Mouse (Mus musculus): ENCODE measurements around the gene Shank1. TPM values are rescaled to one million over a fixed set of nuclear protein-coding genes. Genes with fewer than 3 reads are reported as not detected.

The Shank1 gene
- total and polyA plus RNA-seq, 2 experiments from 2014 or later, result 36.6 to 39.0 TPM

GRCm38 (mm10) chr7:44307261-44308020, 2.6 kb upstream of the Shank1 start:
- H3K27ac ChIP-seq, result no peak overlapping the region
- DNase-seq (ENCODE audit: low spot score), result no peak
- peak; percentile 58 for TF ChIP-seq CTCF (IDR thresholded peaks at IDR 0.05; ENCODE audit: low read depth)
- no peaks in the 10 kb centered on the region for H3K27me3 ChIP-seq (ENCODE audit: insufficient read depth, low read length)
- H3K4me1 ChIP-seq (ENCODE audit: insufficient read depth, low read length), result peaks cover 14% of the 10 kb centered on the region; the same call in 1 of the 2 replicates
- 57% methylated on average over 9 of the region's 9 CpGs for WGBS
- no peak overlapping the region for H3K4me3 ChIP-seq (ENCODE audit: low read length)
- no peak overlapping the region for H3K9ac ChIP-seq (replicated peaks; ENCODE audit: low read length)
- no peaks in the 10 kb centered on the region for H3K36me3 ChIP-seq (ENCODE audit: insufficient read depth, low read length)
- H3K4me2 ChIP-seq (ENCODE audit: low read depth, low read length), result no peak overlapping the region
- no peaks in the 10 kb centered on the region for H3K9me3 ChIP-seq (ENCODE audit: low read length)
- no peak for ATAC-seq

DNA sequence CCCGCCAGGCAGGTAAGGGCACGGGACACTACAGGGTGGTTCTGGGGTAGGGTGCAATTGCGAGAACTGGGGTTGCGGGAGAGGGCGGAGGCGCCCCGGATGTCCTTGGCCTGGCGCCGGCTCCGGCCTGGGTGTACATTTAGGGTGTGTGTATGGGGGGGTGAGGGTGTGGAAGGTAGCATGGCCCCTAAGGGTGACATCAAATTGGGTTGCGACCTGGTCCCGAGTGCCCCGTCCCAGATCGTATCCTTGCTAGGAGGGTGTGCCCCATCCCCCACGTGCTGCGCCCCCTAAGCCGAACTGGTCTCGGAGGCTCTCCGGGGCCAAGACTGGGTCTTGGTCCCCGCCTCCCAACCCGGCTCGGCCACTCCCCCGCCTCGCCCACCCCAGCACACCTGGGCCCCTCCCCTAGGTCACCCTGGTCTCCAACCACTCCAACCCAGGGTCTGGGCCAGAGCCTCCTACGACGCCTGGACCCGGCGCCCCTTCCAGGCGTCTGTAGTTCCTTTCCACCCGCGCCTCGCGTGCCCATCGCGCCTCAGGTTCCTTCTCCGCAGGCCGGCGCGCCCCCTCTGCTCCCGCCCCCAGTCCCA, 328 bp downstream of the Shank1 start:
- under 1% methylated on average over 33 of the region's 40 CpGs for WGBS
- H3K4me3 ChIP-seq (ENCODE audit: low read length), result peak overlapping the region; percentile 56
- H3K27me3 ChIP-seq (ENCODE audit: insufficient read depth, low read length), result no peaks in the 10 kb centered on the region
- DNase-seq (ENCODE audit: low spot score) (peak; percentile 36), ATAC-seq (peak; percentile 21)
- H3K9ac ChIP-seq (replicated peaks; ENCODE audit: low read length), result peak overlapping the region; percentile 75
- 0 out of 2 replicates have a peak, but pooled peaks cover 4% of the 10 kb centered on the region for H3K4me1 ChIP-seq (ENCODE audit: insufficient read depth, low read length)
- 0 out of 2 replicates have a peak, but pooled peaks cover 5% of the 10 kb centered on the region for H3K36me3 ChIP-seq (ENCODE audit: insufficient read depth, low read length)
- peak overlapping the region; percentile 73 for H3K27ac ChIP-seq
- TF ChIP-seq CTCF (IDR thresholded peaks at IDR 0.05; ENCODE audit: low read depth), result no peak
- no peaks in the 10 kb centered on the region for H3K9me3 ChIP-seq (ENCODE audit: low read length)
- peak overlapping the region; percentile 62 for H3K4me2 ChIP-seq (ENCODE audit: low read depth, low read length)

- WGBS, result under 1% methylated on average over 38 of the region's 38 CpGs
- H3K27me3 ChIP-seq (ENCODE audit: insufficient read depth, low read length), result no peaks in the 10 kb centered on the region
- DNase-seq (ENCODE audit: low spot score), result peak; percentile 57
- peak overlapping the region; percentile 73 for H3K27ac ChIP-seq
- H3K4me2 ChIP-seq (ENCODE audit: low read depth, low read length), result peak overlapping the region; percentile 62
- 0 out of 2 replicates have a peak, but pooled peaks cover 10% of the 10 kb centered on the region for H3K36me3 ChIP-seq (ENCODE audit: insufficient read depth, low read length)
- no peaks in the 10 kb centered on the region for H3K9me3 ChIP-seq (ENCODE audit: low read length)
- peak overlapping the region; percentile 56 for H3K4me3 ChIP-seq (ENCODE audit: low read length)
- peak overlapping the region; percentile 75 for H3K9ac ChIP-seq (replicated peaks; ENCODE audit: low read length)
- TF ChIP-seq CTCF (IDR thresholded peaks at IDR 0.05; ENCODE audit: low read depth), result no peak
- ATAC-seq, result peak; percentile 44
- 0 out of 2 replicates have a peak, but pooled peaks cover 4% of the 10 kb centered on the region for H3K4me1 ChIP-seq (ENCODE audit: insufficient read depth, low read length)
Measured at GRCm38 (mm10) chr7:44310878-44311712, 1.0 kb downstream of the Shank1 start.

DNA sequence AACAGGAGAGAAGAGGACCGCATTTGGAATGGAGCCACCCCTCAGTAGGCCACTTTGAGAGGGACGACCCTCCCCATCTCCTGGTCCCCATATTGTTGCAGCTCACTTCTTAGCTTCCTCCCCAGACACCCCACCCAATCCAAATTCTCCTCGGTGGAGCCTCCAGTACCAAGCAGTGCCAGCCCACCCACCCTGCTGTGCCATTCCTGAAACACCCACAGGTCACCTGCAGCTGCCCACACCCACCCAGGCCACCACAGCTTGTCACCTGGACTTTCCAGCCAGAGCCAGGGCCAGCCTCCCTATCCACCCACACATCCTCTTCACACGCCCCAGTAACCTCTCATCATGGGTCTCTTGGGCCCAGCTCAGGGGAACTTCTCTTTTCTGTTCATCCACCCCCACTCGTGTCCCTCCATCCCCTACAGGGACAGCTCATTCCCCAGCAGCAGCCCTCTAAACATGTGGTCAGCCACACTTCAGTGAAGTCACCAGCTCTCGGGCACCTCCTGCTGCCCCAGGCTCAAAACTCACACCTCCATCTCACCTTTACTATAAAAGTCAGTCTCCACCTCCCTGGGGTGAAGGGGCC, 1.8 kb downstream of the Shank1 start:
- Histone ChIP-seq H3K27me3 (ENCODE audit: insufficient read depth, low read length) (no peaks in the 10 kb centered on the region), H3K27ac (peak overlapping the region; percentile 73; the same call in 1 of the 2 replicates), H3K36me3 (ENCODE audit: insufficient read depth, low read length) (0 out of 2 replicates have a peak, but pooled peaks cover 12% of the 10 kb centered on the region), H3K9me3 (ENCODE audit: low read length) (no peaks in the 10 kb centered on the region), H3K4me1 (ENCODE audit: insufficient read depth, low read length) (0 out of 2 replicates have a peak, but pooled peaks cover 4% of the 10 kb centered on the region), H3K9ac (replicated peaks; ENCODE audit: low read length) (peak overlapping the region; percentile 75; the same call in 1 of the 2 replicates), H3K4me2 (ENCODE audit: low read depth, low read length) (peak overlapping the region; percentile 62), H3K4me3 (ENCODE audit: low read length) (peak overlapping the region; percentile 56)
- 0 out of 2 replicates have a peak, but pooled peaks have one; percentile 29 for TF ChIP-seq CTCF (IDR thresholded peaks at IDR 0.05; ENCODE audit: low read depth)
- ATAC-seq, result peak; percentile 6; the same call in 1 of the 2 replicates
- no peak for DNase-seq (ENCODE audit: low spot score)
- WGBS, result 13% methylated on average over 6 of the region's 6 CpGs

GRCm38 (mm10) chr7:44312484-44312883, 2.4 kb downstream of the Shank1 start:
- Histone ChIP-seq H3K36me3 (ENCODE audit: insufficient read depth, low read length) (0 out of 2 replicates have a peak, but pooled peaks cover 12% of the 10 kb centered on the region), H3K27me3 (ENCODE audit: insufficient read depth, low read length) (no peaks in the 10 kb centered on the region), H3K27ac (no peak overlapping the region), H3K4me1 (ENCODE audit: insufficient read depth, low read length) (0 out of 2 replicates have a peak, but pooled peaks cover 4% of the 10 kb centered on the region), H3K9me3 (ENCODE audit: low read length) (no peaks in the 10 kb centered on the region), H3K4me3 (ENCODE audit: low read length) (no peak overlapping the region), H3K9ac (replicated peaks; ENCODE audit: low read length) (no peak overlapping the region), H3K4me2 (ENCODE audit: low read depth, low read length) (0 out of 2 replicates have a peak overlapping the region, but pooled peaks have one; percentile 62)
- ATAC-seq (no peak), DNase-seq (ENCODE audit: low spot score) (no peak)
- TF ChIP-seq CTCF (IDR thresholded peaks at IDR 0.05; ENCODE audit: low read depth), result no peak
- 61% methylated on average over 16 of the region's 16 CpGs for WGBS

DNA sequence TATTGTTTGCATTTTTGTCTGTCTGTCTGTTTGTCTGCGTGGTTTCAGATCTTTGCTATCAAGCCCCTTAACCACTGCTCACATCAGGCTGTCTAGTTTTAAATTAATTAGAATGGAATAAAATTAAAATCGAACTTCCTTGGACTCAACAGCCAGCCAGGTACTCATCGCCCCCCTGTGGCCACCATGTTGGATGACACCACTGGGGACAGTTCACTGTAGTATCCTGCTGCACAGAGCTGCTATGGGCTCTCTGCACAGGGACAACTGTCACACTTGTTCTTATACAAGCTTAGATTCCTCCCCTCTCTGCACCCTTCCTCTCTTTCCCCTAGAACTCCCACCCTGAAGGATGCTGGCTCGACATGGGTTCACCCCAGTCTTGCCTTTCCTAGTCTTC, 7.9 kb downstream of the Shank1 start:
- Histone ChIP-seq H3K4me1 (ENCODE audit: insufficient read depth, low read length) (no peaks in the 10 kb centered on the region), H3K36me3 (ENCODE audit: insufficient read depth, low read length) (peaks cover 25% of the 10 kb centered on the region; the same call in 1 of the 2 replicates), H3K9ac (replicated peaks; ENCODE audit: low read length) (no peak overlapping the region), H3K27ac (no peak overlapping the region), H3K4me3 (ENCODE audit: low read length) (no peak overlapping the region), H3K27me3 (ENCODE audit: insufficient read depth, low read length) (no peaks in the 10 kb centered on the region), H3K4me2 (ENCODE audit: low read depth, low read length) (no peak overlapping the region), H3K9me3 (ENCODE audit: low read length) (no peaks in the 10 kb centered on the region)
- ATAC-seq (peak; percentile 34; the same call in 1 of the 2 replicates), DNase-seq (ENCODE audit: low spot score) (peak; percentile 51)
- WGBS, result 30% methylated on average over 4 of the region's 4 CpGs
- TF ChIP-seq CTCF (IDR thresholded peaks at IDR 0.05; ENCODE audit: low read depth), result peak; percentile 70

All from hindbrain, postnatal 0 days (tissue).